Mouse (Mus musculus) forebrain, embryonic 16.5 days (tissue): ENCODE measurements around the gene Syt8. TPM values are rescaled to one million over a fixed set of nuclear protein-coding genes. Genes with fewer than 3 reads are reported as not detected.

Source experiments
- ATAC-seq: fragments of 200-750 bp; cut with Nextera tagmentation; 2 replicates; pipeline ENCODE4 v1.8.0; 2017; ENCODE audit warnings: mild to moderate bottlenecking, moderate library complexity
- H3K27ac ChIP-seq: fragments of 300-500 bp; sonication (generic); 2 replicates; pipeline ENCODE4 v1.5.1; 2014; ENCODE audit warnings: low read length, control low read depth
- H3K27me3 ChIP-seq: fragments of 300-500 bp; sonication (generic); replicated peaks from 2 replicates; pipeline ENCODE4 v1.6.1; 2014; ENCODE audit warnings: low read length; ENCODE audit not compliant: control insufficient read depth, insufficient read depth
- H3K36me3 ChIP-seq: fragments of 300-500 bp; sonication (generic); 2 replicates; pipeline ENCODE4 v1.6.1; 2014; ENCODE audit not compliant: control insufficient read depth, insufficient read depth
- H3K4me1 ChIP-seq: fragments of 300-500 bp; sonication (generic); replicated peaks from 2 replicates; pipeline ENCODE4 v1.6.1; 2014; ENCODE audit warnings: low read length; ENCODE audit not compliant: control insufficient read depth, insufficient read depth
- H3K4me2 ChIP-seq: fragments of 300-500 bp; sonication (generic); 2 replicates; pipeline ENCODE4 v1.6.1; 2014; ENCODE audit warnings: mild to moderate bottlenecking, low read length, control low read depth
- H3K4me3 ChIP-seq: fragments of 300-500 bp; sonication (generic); replicated peaks from 2 replicates; pipeline ENCODE4 v1.5.1; 2014; ENCODE audit warnings: mild to moderate bottlenecking, low read length, control low read depth
- H3K9ac ChIP-seq: fragments of 300-500 bp; sonication (generic); replicated peaks from 2 replicates; pipeline ENCODE4 v1.6.1; 2014; ENCODE audit warnings: low read depth, low read length, control low read depth
- H3K9me3 ChIP-seq: fragments of 300-500 bp; sonication (generic); 2 replicates; pipeline ENCODE4 v1.6.1; 2016; ENCODE audit warnings: low read length; ENCODE audit not compliant: control insufficient read depth
- WGBS: fragments of 180-500 bp; shearing (Covaris S2); extraction: QIAGEN DNeasy Blood & Tissue Kit; methylation state at CpG from one replicate; pipeline ENCODE4 v1.1.7; 2014; 5-methylcytosine and 5-hydroxymethylcytosine counted together
- polyA plus RNA-seq: library from polyadenylated mRNA; unstranded; fragments of >200 nt; fragmentation: Nextera tagmentation; extraction: Ambion mirVana; gene quantifications from 2 replicates; pipeline ENCODE4 v1.2.1, GENCODE M21; 2015

The Syt8 gene
- polyA plus RNA-seq, 1 experiment from 2014 or later = not detected

GRCm38 (mm10) chr7:142474799-142475198, 40.1 kb downstream of the Syt8 start:
- Histone ChIP-seq H3K27ac (no peak overlapping the region), H3K36me3 (no peaks in the 10 kb centered on the region), H3K9me3 (no peaks in the 10 kb centered on the region), H3K9ac (no peak overlapping the region), H3K4me2 (no peak overlapping the region), H3K27me3 (no peaks in the 10 kb centered on the region), H3K4me1 (peaks cover 12% of the 10 kb centered on the region), H3K4me3 (no peak overlapping the region)
- no peak for ATAC-seq
- 83% methylated on average over 14 of the region's 14 CpGs for WGBS

- H3K9ac ChIP-seq = no peak overlapping the region
- H3K4me2 ChIP-seq = no peak overlapping the region
- no peaks in the 10 kb centered on the region for H3K36me3 ChIP-seq
- no peak overlapping the region for H3K27ac ChIP-seq
- peaks cover 12% of the 10 kb centered on the region for H3K4me1 ChIP-seq
- no peak for ATAC-seq
- H3K27me3 ChIP-seq = no peaks in the 10 kb centered on the region
- H3K9me3 ChIP-seq = no peaks in the 10 kb centered on the region
- no peak overlapping the region for H3K4me3 ChIP-seq
- WGBS = 62% methylated on average over 7 of the region's 7 CpGs
Observed at GRCm38 (mm10) chr7:142475641-142476040, 41.0 kb downstream of the Syt8 start.

GRCm38 (mm10) chr7:142476271-142476670, 41.6 kb downstream of the Syt8 start:
- no peak for ATAC-seq
- Histone ChIP-seq H3K4me3 (no peak overlapping the region), H3K4me2 (no peak overlapping the region), H3K27me3 (no peaks in the 10 kb centered on the region), H3K36me3 (no peaks in the 10 kb centered on the region), H3K9ac (no peak overlapping the region), H3K4me1 (peaks cover 9% of the 10 kb centered on the region), H3K27ac (no peak overlapping the region), H3K9me3 (no peaks in the 10 kb centered on the region)
- WGBS = 87% methylated on average over 5 of the region's 5 CpGs

GRCm38 (mm10) chr7:142476795-142477452, 42.3 kb downstream of the Syt8 start:
- Histone ChIP-seq H3K27me3 (no peaks in the 10 kb centered on the region), H3K27ac (no peak overlapping the region), H3K9me3 (no peaks in the 10 kb centered on the region), H3K9ac (no peak overlapping the region), H3K4me2 (no peak overlapping the region), H3K4me3 (no peak overlapping the region), H3K4me1 (peaks cover 10% of the 10 kb centered on the region), H3K36me3 (no peaks in the 10 kb centered on the region)
- 85% methylated on average over 13 of the region's 13 CpGs for WGBS
- no peak for ATAC-seq

GRCm38 (mm10) chr7:142478001-142478400, 43.4 kb downstream of the Syt8 start:
- ATAC-seq = no peak
- Histone ChIP-seq H3K9me3 (no peaks in the 10 kb centered on the region), H3K4me1 (peaks cover 13% of the 10 kb centered on the region), H3K27ac (no peak overlapping the region), H3K27me3 (no peaks in the 10 kb centered on the region), H3K9ac (no peak overlapping the region), H3K4me2 (no peak overlapping the region), H3K36me3 (no peaks in the 10 kb centered on the region), H3K4me3 (no peak overlapping the region)
- WGBS = 89% methylated on average over 6 of the region's 6 CpGs

- ATAC-seq = no peak
- Histone ChIP-seq H3K9ac (no peak overlapping the region), H3K4me1 (peaks cover 14% of the 10 kb centered on the region), H3K4me2 (no peak overlapping the region), H3K9me3 (no peaks in the 10 kb centered on the region), H3K27ac (no peak overlapping the region), H3K4me3 (no peak overlapping the region), H3K27me3 (no peaks in the 10 kb centered on the region), H3K36me3 (no peaks in the 10 kb centered on the region)
- WGBS = 56% methylated on average over 2 of the region's 2 CpGs
Observed at GRCm38 (mm10) chr7:142478574-142478973, 43.9 kb downstream of the Syt8 start.

- ATAC-seq = no peak
- no peaks in the 10 kb centered on the region for H3K36me3 ChIP-seq
- no peak overlapping the region for H3K27ac ChIP-seq
Observed at GRCm38 (mm10) chr7:142479307-142479706, 44.7 kb downstream of the Syt8 start.

GRCm38 (mm10) chr7:142479886-142480285, 45.2 kb downstream of the Syt8 start:
- Histone ChIP-seq H3K36me3 (no peaks in the 10 kb centered on the region), H3K4me2 (no peak overlapping the region), H3K4me1 (peaks cover 14% of the 10 kb centered on the region), H3K9me3 (no peaks in the 10 kb centered on the region), H3K27me3 (no peaks in the 10 kb centered on the region), H3K9ac (no peak overlapping the region), H3K27ac (no peak overlapping the region), H3K4me3 (no peak overlapping the region)
- 89% methylated on average over 3 of the region's 3 CpGs for WGBS
- ATAC-seq = no peak

More at GRCm38 (mm10) chr7:142479307-142479706, 44.7 kb downstream of the Syt8 start:
- peaks cover 14% of the 10 kb centered on the region for H3K4me1 ChIP-seq
- no peak overlapping the region for H3K9ac ChIP-seq
- H3K27me3 ChIP-seq = no peaks in the 10 kb centered on the region
- H3K4me3 ChIP-seq = no peak overlapping the region
- no peak overlapping the region for H3K4me2 ChIP-seq
- H3K9me3 ChIP-seq = no peaks in the 10 kb centered on the region

GRCm38 (mm10) chr7:142480661-142481060, 46.0 kb downstream of the Syt8 start:
- peaks cover 14% of the 10 kb centered on the region for H3K4me1 ChIP-seq
- no peak overlapping the region for H3K4me2 ChIP-seq
- H3K36me3 ChIP-seq = no peaks in the 10 kb centered on the region
- WGBS = 96% methylated on average over 3 of the region's 3 CpGs
- no peak overlapping the region for H3K27ac ChIP-seq
- no peak overlapping the region for H3K4me3 ChIP-seq
- no peak for ATAC-seq
- H3K27me3 ChIP-seq = no peaks in the 10 kb centered on the region
- no peak overlapping the region for H3K9ac ChIP-seq
- no peaks in the 10 kb centered on the region for H3K9me3 ChIP-seq

GRCm38 (mm10) chr7:142481186-142481567, 46.5 kb downstream of the Syt8 start:
- Histone ChIP-seq H3K27ac (peak overlapping the region; percentile 34), H3K4me3 (peak overlapping the region; percentile 29), H3K36me3 (no peaks in the 10 kb centered on the region), H3K4me1 (peaks cover 14% of the 10 kb centered on the region), H3K9me3 (no peaks in the 10 kb centered on the region), H3K9ac (peak overlapping the region; percentile 58), H3K4me2 (peak overlapping the region; percentile 53), H3K27me3 (no peaks in the 10 kb centered on the region)
- peak; percentile 8; the same call in 1 of the 2 replicates for ATAC-seq
- 5% methylated on average over 5 of the region's 5 CpGs for WGBS
